Mouse (Mus musculus) liver (tissue): ENCODE measurements around the gene Rhox4a2.
"Not testable (repeated sequence)": the region's sequence is repeated elsewhere in the genome, so short reads cannot be mapped to it uniquely, and the experiment has no call there.

ENCODE experiments used
- DNase-seq: peaks from one replicate; pipeline ENCODE4 v3.0.0-alpha.2; 2020; ENCODE audit warnings: mixed read lengths

Gene Rhox4a2

DNA sequence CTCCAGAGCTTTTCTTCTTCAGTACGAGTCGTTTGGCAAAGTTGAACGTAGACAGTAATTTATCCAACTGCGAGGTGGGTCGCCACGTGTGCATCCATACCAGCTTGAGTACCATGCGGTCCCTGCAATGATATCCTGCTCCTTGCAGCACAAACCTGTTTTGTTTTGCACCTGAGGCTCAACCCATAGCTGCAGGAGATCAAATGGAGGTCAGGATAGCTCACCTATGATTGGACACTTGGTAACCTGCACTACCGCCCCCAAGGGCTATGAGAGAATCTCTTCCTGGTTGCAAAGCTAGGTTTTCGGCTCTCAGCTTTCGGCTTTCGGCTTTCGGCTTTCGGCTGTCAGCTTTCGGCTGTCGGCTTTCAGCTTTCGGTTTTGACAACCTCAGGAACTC lies at the start of gene Rhox4a2:
TSS of gene Rhox4a2 (plus strand) at position 301 of the 400 bp plus-strand sequence.
- DNase-seq: not testable (repeated sequence)

DNA sequence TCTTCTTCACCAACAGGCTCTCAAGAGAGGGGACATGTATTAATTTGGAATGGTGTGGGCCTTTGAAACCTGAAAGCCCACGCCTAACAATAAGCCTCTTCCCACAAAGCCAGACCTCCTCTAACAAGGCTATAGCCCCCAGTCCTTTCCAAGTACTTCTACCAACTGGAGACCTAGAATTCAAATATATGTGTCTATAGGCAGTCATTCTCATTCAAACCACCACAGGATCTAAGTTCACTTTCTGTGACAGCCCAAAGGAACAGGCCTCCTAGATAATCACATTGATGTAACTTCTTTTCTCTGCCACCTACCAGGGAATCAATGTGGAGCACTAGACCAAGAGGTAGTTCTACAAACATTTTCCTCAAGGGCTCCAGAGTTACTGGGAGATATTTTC lies 10.9 kb upstream of the Rhox4a2 start, which contains the start of gene Rhox3a2:
TSS of gene Rhox3a2 (plus strand) at position 301 of the 400 bp plus-strand sequence.
- DNase-seq: not testable (repeated sequence)

DNA sequence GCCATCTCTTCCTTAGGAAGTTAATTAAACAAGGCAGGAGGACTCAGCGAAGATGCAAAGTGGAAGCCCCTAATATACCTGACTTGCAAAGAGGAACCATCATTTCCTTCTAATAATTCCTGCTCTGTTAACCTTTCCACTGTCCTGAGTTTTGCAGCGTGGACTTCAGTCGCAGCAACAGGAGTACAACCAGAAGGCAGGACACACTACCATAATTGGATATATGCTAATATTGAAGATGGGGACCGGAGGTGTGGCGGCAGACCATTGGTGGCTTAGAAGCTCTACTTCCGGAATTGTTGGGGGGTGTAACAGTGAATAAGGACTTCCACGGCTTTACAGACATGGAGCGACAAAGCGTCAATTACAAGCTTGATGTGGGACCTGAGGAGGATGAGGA lies 21.1 kb downstream of the Rhox4a2 start, which contains the start of gene Rhox2b:
TSS of gene Rhox2b (plus strand) at position 301 of the 400 bp plus-strand sequence.
- DNase-seq: not testable (repeated sequence)

DNA sequence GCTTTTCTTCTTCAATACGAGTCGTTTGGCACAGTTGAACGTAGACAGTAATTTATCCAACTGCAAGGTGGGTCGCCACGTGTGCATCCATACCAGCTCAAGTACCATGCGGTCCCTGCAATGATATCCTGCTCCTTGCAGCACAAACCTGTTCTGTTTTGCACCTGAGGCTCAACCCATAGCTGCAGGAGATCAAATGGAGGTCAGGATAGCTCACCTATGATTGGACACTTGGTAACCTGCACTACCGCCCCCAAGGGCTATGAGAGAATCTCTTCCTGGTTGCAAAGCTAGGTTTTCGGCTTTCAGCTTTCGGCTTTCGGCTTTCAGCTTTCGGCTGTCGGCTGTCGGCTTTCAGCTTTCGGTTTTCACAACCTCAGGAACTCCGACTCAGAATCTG lies 41.5 kb downstream of the Rhox4a2 start, which contains the start of gene Rhox4b:
TSS of gene Rhox4b (plus strand) at position 301 of the 400 bp plus-strand sequence.
- DNase-seq: not testable (repeated sequence)
